In the genomic region with DNA sequence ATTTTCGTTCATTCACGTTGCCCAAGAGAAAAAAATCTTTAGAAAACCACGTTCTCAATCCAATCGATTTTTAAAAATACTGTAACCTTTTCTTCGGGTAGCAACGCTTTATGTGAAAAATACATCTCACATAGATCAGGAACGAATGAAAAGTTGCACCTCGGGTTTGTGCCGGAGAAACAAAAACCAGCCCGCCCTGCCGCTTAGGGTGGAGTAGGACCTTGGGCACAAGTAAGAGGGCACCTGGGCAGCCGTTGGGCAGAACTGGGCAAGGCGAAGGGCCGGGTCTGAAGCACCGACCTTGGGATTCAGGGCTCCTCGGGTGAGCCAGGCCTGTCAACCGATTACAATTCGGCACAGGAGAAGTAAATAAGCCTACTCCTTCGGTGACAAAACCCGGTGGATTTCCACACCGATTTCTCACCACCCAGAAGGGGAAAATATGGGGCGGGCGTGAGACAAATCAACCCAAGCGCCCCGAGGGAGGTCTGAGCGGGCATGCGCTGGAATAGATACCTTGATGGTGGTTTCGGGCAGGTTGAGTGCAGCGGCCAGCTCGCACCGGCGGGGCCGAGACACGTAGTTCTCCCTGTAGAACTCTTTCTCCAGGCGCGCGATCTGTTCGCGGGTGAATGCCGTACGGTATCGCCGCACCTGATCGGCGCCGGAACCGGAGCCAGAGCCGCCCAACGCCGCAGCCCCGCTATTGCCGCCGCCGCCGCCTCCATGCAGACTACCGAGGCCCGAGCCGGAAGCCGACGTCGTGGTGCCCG, we compare ENCODE assay signal across 9 mouse cellular contexts. TPM values are rescaled to one million over a fixed set of nuclear protein-coding genes. Genes with fewer than 3 reads are reported as not detected.
DNase-seq lines count a peak whose midpoint lies in the region; ATAC-seq and TF ChIP-seq lines count a peak whose summit lies in the region.
"Had no signal": no experiment of that assay in that cellular context is flagged by ENCODE, and none has a peak within 500 bp of the region (broad histone marks: within the 10 kb centered on the region; RNA-seq: fewer than 3 reads in every experiment).

No protein-coding gene starts in this region.

- H3K9ac ChIP-seq in heart, embryonic 14.5 days (ENCODE audit: low read length): no peak overlapping the region
- no peak overlapping the region for H3K9ac ChIP-seq in liver, embryonic 12.5 days

- peaks cover 0 to 10% of the 10 kb centered on the region in 2 experiments; a peak in 1 of 4 replicates for H3K4me1 ChIP-seq in heart, embryonic 14.5 days (ENCODE audit: control insufficient read depth in 2 of 2, insufficient read depth in 2 of 2, low read length in 2 of 2)
- peaks cover 13% of the 10 kb centered on the region for H3K4me1 ChIP-seq in liver, embryonic 12.5 days

- TF ChIP-seq CTCF in gastrocnemius, adult 2 months (IDR thresholded peaks at IDR 0.05): no peak

- intact Hi-C loops in gastrocnemius, adult 2 months (cut with DNase I): no loop called here
- intact Hi-C loops in gastrocnemius, postnatal 14 days (cut with DNase I; ENCODE audit: low total_unique reads): loop anchor here (5.0 kb wide), 2 partner anchors 355 to 595 kb away; no protein-coding TSS in a partner anchor

- H3K27me3 ChIP-seq in heart, embryonic 14.5 days (ENCODE audit: control insufficient read depth, insufficient read depth, low read length): peaks cover 88% of the 10 kb centered on the region
- peaks cover 91% of the 10 kb centered on the region for H3K27me3 ChIP-seq in liver, embryonic 12.5 days (replicated peaks)

- H3K36me3 ChIP-seq in heart, embryonic 14.5 days (ENCODE audit: control insufficient read depth, insufficient read depth, low read length): no peaks in the 10 kb centered on the region
- no peaks in the 10 kb centered on the region for H3K36me3 ChIP-seq in liver, embryonic 12.5 days

- no peaks in the 10 kb centered on the region for H3K9me3 ChIP-seq in heart, embryonic 14.5 days (ENCODE audit: control insufficient read depth, low read length)
- no peaks in the 10 kb centered on the region for H3K9me3 ChIP-seq in liver, embryonic 12.5 days (replicated peaks)

- no peak overlapping the region for H3K27ac ChIP-seq in gastrocnemius, adult 2 months
- H3K27ac ChIP-seq in heart, embryonic 14.5 days (replicated peaks in 1 of 2; ENCODE audit: control insufficient read depth in 1 of 2, insufficient read depth in 1 of 2, low read depth in 2 of 2, low read length in 2 of 2): no peak overlapping the region
- H3K27ac ChIP-seq in liver, embryonic 12.5 days: no peak overlapping the region

- 3% methylated on average over 62 of the region's 62 CpGs for WGBS in heart, embryonic 14.5 days
- 3% methylated on average over 62 of the region's 62 CpGs for WGBS in liver, embryonic 12.5 days (ENCODE audit: insufficient replicate concordance)

- no peak for ATAC-seq in heart, embryonic 14.5 days (ENCODE audit: insufficient number of reproducible peaks, insufficient read depth, low FRiP score, low read depth)
- ATAC-seq in liver, embryonic 12.5 days: no peak

- H3K4me3 ChIP-seq in gastrocnemius, adult 2 months: peak overlapping the region; percentile 23
- H3K4me3 ChIP-seq in heart, embryonic 14.5 days (ENCODE audit: control insufficient read depth in 1 of 2, insufficient read depth in 1 of 2, low read depth in 1 of 2, low read length in 2 of 2): no peak overlapping the region
- H3K4me3 ChIP-seq in liver, embryonic 12.5 days: peak overlapping the region; percentile 5; the same call in 1 of the 2 replicates

- peak overlapping the region; percentile 27 for H3K4me2 ChIP-seq in heart, embryonic 14.5 days (ENCODE audit: low read length)
- H3K4me2 ChIP-seq in liver, embryonic 12.5 days: peak overlapping the region; percentile 6; the same call in 1 of the 2 replicates

- peak; percentile 22 for DNase-seq in gastrocnemius, adult 2 months
- DNase-seq in gastrocnemius, postnatal 25 days: no peak
- DNase-seq in CD4-positive, CD25-positive, alpha-beta regulatory T cell, adult 2 months (ENCODE audit: low read depth, low spot score): peak; percentile 58
- DNase-seq in thymus, postnatal 4 days: peak; percentile 66
- DNase-seq in gastrocnemius, postnatal 14 days: no peak
- no peak for DNase-seq in spleen, postnatal 14 days (ENCODE audit: low spot score in 2 of 2)

RNA-seq across cellular contexts. Expression of a gene that starts 1.9 kb away (rescaled TPM):
- not detected for total RNA-seq in gastrocnemius, adult 2 months (2021)
- under 1 TPM in 1 of 2 experiments, not detected in 1; 0.08 TPM for total RNA-seq in gastrocnemius, postnatal 25 days (2021)
- polyA plus RNA-seq in heart, embryonic 14.5 days (2014; fragmentation: Nextera tagmentation; extraction: Ambion mirVana): not detected in 2 replicates
- polyA plus RNA-seq in liver, embryonic 12.5 days (2016; fragmentation: Nextera tagmentation; extraction: Ambion mirVana): not detected in 2 replicates
- total RNA-seq in gastrocnemius, postnatal 14 days (2021): not detected
- polyA plus RNA-seq: C2C12 had no signal

RNA-seq across cellular contexts. Expression of a gene that starts 10.7 kb away (rescaled TPM):
- total RNA-seq in gastrocnemius, adult 2 months (2021): not detected
- total RNA-seq in gastrocnemius, postnatal 25 days (2021): not detected
- not detected in 2 replicates for polyA plus RNA-seq in heart, embryonic 14.5 days (2014; fragmentation: Nextera tagmentation; extraction: Ambion mirVana)
- polyA plus RNA-seq in liver, embryonic 12.5 days (2016; fragmentation: Nextera tagmentation; extraction: Ambion mirVana): 0.10 TPM in 1 of 2 replicates, not detected in the other
- not detected for total RNA-seq in gastrocnemius, postnatal 14 days (2021)
- polyA plus RNA-seq: C2C12 had no signal

RNA-seq across cellular contexts. Expression of a gene that starts 17.4 kb away (rescaled TPM):
- not detected for total RNA-seq in gastrocnemius, adult 2 months (2021)
- total RNA-seq in gastrocnemius, postnatal 25 days (2021): not detected
- not detected in 2 replicates for polyA plus RNA-seq in heart, embryonic 14.5 days (2014; fragmentation: Nextera tagmentation; extraction: Ambion mirVana)
- not detected in 2 replicates for polyA plus RNA-seq in liver, embryonic 12.5 days (2016; fragmentation: Nextera tagmentation; extraction: Ambion mirVana)
- not detected for total RNA-seq in gastrocnemius, postnatal 14 days (2021)
- polyA plus RNA-seq: C2C12 had no signal

RNA-seq across cellular contexts. Expression of a gene that starts 21.9 kb away (rescaled TPM):
- not detected for total RNA-seq in gastrocnemius, adult 2 months (2021)
- total RNA-seq in gastrocnemius, postnatal 25 days (2021): under 1 TPM in 1 of 2 experiments, not detected in 1; 0.26 TPM
- polyA plus RNA-seq in heart, embryonic 14.5 days (2014; fragmentation: Nextera tagmentation; extraction: Ambion mirVana): not detected in 2 replicates
- not detected in 2 replicates for polyA plus RNA-seq in liver, embryonic 12.5 days (2016; fragmentation: Nextera tagmentation; extraction: Ambion mirVana)
- under 1 TPM in 1 of 2 experiments, not detected in 1; 0.29 TPM for total RNA-seq in gastrocnemius, postnatal 14 days (2021)
- polyA plus RNA-seq: C2C12 had no signal

RNA-seq across cellular contexts. Expression of a gene that starts 34.3 kb away (rescaled TPM):
- total RNA-seq in gastrocnemius, adult 2 months (2021): 1 to 10 TPM; 4.0 to 4.8 TPM
- 1 to 10 TPM; 1.5 to 4.5 TPM for total RNA-seq in gastrocnemius, postnatal 25 days (2021)
- not detected in 2 replicates for polyA plus RNA-seq in heart, embryonic 14.5 days (2014; fragmentation: Nextera tagmentation; extraction: Ambion mirVana)
- polyA plus RNA-seq in liver, embryonic 12.5 days (2016; fragmentation: Nextera tagmentation; extraction: Ambion mirVana): not detected in 2 replicates
- total RNA-seq in gastrocnemius, postnatal 14 days (2021): 1 to 10 TPM; 4.4 to 4.5 TPM
- polyA plus RNA-seq: C2C12 had no signal

Comparison
In these comparisons a context has a peak if more than half of its experiments do, and no peak if none do; other contexts are left out.
1. DNase-seq: peak in gastrocnemius, adult 2 months (single experiment), CD4-positive, CD25-positive, alpha-beta regulatory T cell, adult 2 months (single experiment) and thymus, postnatal 4 days (single experiment); none in gastrocnemius, postnatal 25 days (single experiment), gastrocnemius, postnatal 14 days (single experiment) and spleen, postnatal 14 days (0 of 2).
2. H3K4me3 ChIP-seq: peak in gastrocnemius, adult 2 months (single experiment) and liver, embryonic 12.5 days (single experiment); none in heart, embryonic 14.5 days (0 of 2).